Mouse (Mus musculus) bone marrow, adult 2 months (tissue): ENCODE measurements at regions not wholly inside any gene's neighbourhood (a gene's known extent, or its start where the extent isn't known, plus 50 kb on each side); places are given as distances from the start of the nearest gene placed in this dataset.

ENCODE experiments used
- CTCF ChIP-seq: fragments of 200-500 bp; IDR thresholded peaks from 2 replicates; pipeline ENCODE4 v1.5.1; 2011; ENCODE audit warnings: low read length, control low read depth; ENCODE audit not compliant: control insufficient read depth, insufficient read depth
- POLR2A ChIP-seq: fragments of 200-500 bp; IDR thresholded peaks from 2 replicates; pipeline ENCODE4 v1.6.1; 2011; ENCODE audit warnings: low read depth, mild to moderate bottlenecking, control low read depth, low read length, borderline replicate concordance; ENCODE audit not compliant: control insufficient read depth

DNA sequence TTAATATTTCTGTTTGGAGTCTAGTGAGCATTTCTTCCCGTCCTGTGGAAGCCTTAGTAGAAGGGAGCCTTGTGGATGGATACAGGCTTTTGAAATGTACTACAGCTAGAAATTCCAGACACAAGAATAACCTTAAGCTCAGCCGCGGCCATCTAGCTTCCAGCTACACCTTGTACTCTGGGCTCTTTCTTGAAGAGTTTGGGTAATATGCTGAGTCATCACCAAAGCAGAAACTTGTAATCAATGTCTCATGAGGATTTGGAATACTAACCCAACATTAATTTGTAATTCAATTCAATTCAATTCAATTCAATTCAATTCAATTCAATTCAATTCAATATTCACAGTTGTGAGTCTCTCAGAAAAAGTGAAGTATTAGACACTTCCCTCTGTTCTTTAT is 797.0 kb downstream of the Hace1 start:
- TF ChIP-seq CTCF (no peak), POLR2A (no peak)
